Mouse (Mus musculus): ENCODE data around the gene Zfp839.

- TF ChIP-seq EP300 (IDR thresholded peaks at IDR 0.05; ENCODE audit: low read depth): no peak
- no peak for TF ChIP-seq CTCF (IDR thresholded peaks at IDR 0.05; ENCODE audit: low read depth)
Observed at GRCm38 (mm10) chr12:110808848-110809247, 41.2 kb upstream of the Zfp839 start.

Data from liver, postnatal 0 days (tissue).